Mouse (Mus musculus): ENCODE measurements around the gene Kcnk1. TPM values are rescaled to one million over a fixed set of nuclear protein-coding genes. Genes with fewer than 3 reads are reported as not detected.

Gene Kcnk1
- total RNA-seq (2012; rRNA removed) (not detected in 2 replicates), total RNA-seq (2014; rRNA removed) (not detected in 2 replicates), polyA plus RNA-seq (2012; ENCODE audit: insufficient read length, low read depth) (not detected in 2 replicates)

DNA sequence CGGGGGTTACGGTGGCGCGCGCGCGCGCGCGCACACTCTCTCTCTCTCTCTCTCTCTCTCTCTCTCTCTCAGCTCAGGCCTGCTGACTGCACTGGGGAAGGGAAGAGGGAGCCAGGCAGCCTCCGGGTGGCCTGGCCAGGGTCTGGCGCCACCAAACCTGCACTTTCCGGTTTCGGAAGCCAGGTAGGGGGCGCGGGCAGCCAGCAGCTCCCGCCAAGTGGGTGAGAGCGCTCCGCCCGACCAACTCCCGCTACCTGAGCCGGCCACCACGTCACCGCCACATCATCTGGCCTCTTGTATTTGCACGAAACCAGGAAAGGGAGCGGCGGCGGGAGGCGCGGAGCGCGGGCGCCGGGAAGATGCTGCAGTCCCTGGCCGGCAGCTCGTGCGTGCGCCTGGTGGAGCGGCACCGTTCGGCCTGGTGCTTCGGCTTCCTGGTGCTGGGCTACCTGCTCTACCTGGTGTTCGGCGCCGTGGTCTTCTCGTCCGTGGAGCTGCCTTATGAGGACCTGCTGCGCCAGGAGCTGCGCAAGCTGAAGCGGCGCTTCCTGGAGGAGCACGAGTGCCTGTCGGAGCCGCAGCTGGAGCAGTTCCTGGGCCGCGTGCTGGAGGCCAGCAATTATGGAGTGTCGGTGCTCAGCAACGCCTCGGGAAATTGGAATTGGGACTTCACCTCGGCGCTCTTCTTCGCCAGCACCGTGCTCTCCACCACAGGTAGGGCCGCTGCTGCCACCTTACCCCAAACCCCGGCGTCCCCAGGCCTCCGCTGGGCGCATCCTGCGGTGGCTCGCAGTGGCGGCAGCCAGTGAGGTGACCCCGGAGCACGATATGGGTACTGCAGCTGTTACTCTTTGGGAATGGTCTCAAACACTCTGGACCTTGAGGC is at the start of gene Kcnk1:
Kcnk1 (plus strand) TSS at position 70 of the 886 bp plus-strand sequence.
- no peak within 1 kb of the TSS for H3K4me2 ChIP-seq (ENCODE audit: insufficient read depth, low read depth, poor library complexity, severe bottlenecking)
- H3K9ac ChIP-seq (ENCODE audit: insufficient read depth, low read depth) = no peak within 1 kb of the TSS
- no peaks in the 10 kb centered on the region for H3K36me3 ChIP-seq (replicated peaks in 1 of 2; ENCODE audit: control insufficient read depth in 1 of 2, insufficient read depth in 1 of 2, low read length in 1 of 2)
- H3K4me3 ChIP-seq (replicated peaks in 1 of 3; ENCODE audit: low read depth in 2 of 3, low read length in 2 of 3, poor library complexity in 1 of 3) = no peak within 1 kb of the TSS
- H3K9me3 ChIP-seq (replicated peaks; ENCODE audit: low read length) = no peaks in the 10 kb centered on the region
- peaks cover 92% of the 10 kb centered on the region for H3K27me3 ChIP-seq (replicated peaks)
- dilution Hi-C loops (cut with MboI; ENCODE audit: extremely low pct_ligation_motif_present, extremely low pct_unique_long_range_greater_than_20kb, low sequenced_read_pairs) = no loop called here
- in situ Hi-C loops (cut with MboI; ENCODE audit: low pct_ligation_motif_present, low pct_unique_long_range_greater_than_20kb, low sequenced_read_pairs) = no loop called here
- H3K27ac ChIP-seq (ENCODE audit: insufficient read depth, low read depth) = no peak within 1 kb of the TSS
- H3K79me2 ChIP-seq (replicated peaks; ENCODE audit: control insufficient read depth, extremely low read depth, insufficient read depth, poor library complexity, severe bottlenecking) = no peaks in the 10 kb centered on the region
- no peak for DNase-seq (ENCODE audit: extremely low read depth)
- no peak for TF ChIP-seq ETS1 (conservative IDR thresholded peaks at IDR 0.05; ENCODE audit: low read depth, low read length)
- TF ChIP-seq ZKSCAN1 (IDR thresholded peaks at IDR 0.05; ENCODE audit: borderline replicate concordance, low read depth, low read length) = no peak
- TF ChIP-seq RCOR1 (conservative IDR thresholded peaks at IDR 0.05; ENCODE audit: low read depth, low read length) = no peak
- TF ChIP-seq KAT2A (IDR thresholded peaks at IDR 0.05; ENCODE audit: insufficient replicate concordance, low read length) = no peak
- no peak for TF ChIP-seq MEF2A (IDR thresholded peaks at IDR 0.05; ENCODE audit: borderline replicate concordance, low read depth, low read length)
- TF ChIP-seq HCFC1 (IDR thresholded peaks at IDR 0.05; ENCODE audit: low read depth, low read length) = no peak
- TF ChIP-seq UBTF (IDR thresholded peaks at IDR 0.05; ENCODE audit: low read depth, low read length) = no peak
- TF ChIP-seq GABPA (IDR thresholded peaks at IDR 0.05; ENCODE audit: insufficient replicate concordance, low read depth, low read length) = no peak
- TF ChIP-seq NRF1 (IDR thresholded peaks at IDR 0.05; ENCODE audit: low read depth, low read length) = no peak
- TF ChIP-seq POLR2AphosphoS2 (IDR thresholded peaks at IDR 0.05; ENCODE audit: low read depth, low read length) = no peak
- no peak for TF ChIP-seq BHLHE40 (IDR thresholded peaks at IDR 0.05; ENCODE audit: low read depth, low read length)
- no peak for TF ChIP-seq IRF4 (IDR thresholded peaks at IDR 0.05; ENCODE audit: low read depth, low read length)
- no peak for TF ChIP-seq E2F4 (IDR thresholded peaks at IDR 0.05; ENCODE audit: insufficient replicate concordance, low read depth, low read length)
- no peak for TF ChIP-seq TBP (conservative IDR thresholded peaks at IDR 0.05; ENCODE audit: low read depth, low read length)
- TF ChIP-seq EP300 (IDR thresholded peaks at IDR 0.05; ENCODE audit: low read length) = no peak
- H3K4me1 ChIP-seq (ENCODE audit: control insufficient read depth in 1 of 2, insufficient read depth in 2 of 2) = no peaks in the 10 kb centered on the region

DNA sequence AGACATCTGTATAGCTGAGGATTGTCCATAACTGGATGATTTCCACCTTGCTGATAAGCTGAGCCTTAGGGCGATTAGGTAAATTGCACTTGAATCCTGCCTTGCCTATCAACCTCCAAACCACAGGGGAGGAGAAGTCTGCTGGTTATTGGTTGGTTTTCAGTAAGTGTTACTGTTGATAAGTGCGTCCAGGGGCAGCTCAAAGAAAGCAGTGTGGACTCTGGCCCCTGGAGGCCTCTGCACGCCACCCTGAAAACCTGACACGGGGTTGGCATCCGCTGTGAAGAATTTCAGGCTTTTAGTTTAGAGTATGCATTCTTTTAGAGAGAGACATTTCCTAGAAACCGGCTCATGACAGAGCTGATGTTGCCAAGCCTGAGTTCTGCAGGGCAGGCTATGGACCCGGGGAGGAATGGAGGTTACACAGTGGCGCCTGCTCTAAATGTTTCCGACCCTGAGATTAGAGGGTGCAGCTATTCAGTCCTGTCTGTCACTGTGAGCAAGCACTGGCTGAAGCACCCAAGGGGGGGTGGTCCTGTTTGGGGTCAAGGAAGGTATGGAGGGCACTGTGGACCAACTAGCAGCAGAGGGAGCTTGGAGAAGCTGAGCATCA is 46.2 kb upstream of the Kcnk1 start:
- Histone ChIP-seq H3K4me3 (replicated peaks in 1 of 3; ENCODE audit: low read depth in 2 of 3, low read length in 2 of 3, poor library complexity in 1 of 3) (no peak overlapping the region), H3K36me3 (replicated peaks in 1 of 2; ENCODE audit: control insufficient read depth in 1 of 2, insufficient read depth in 1 of 2, low read length in 1 of 2) (no peaks in the 10 kb centered on the region), H3K9me3 (replicated peaks; ENCODE audit: low read length) (peaks cover 2% of the 10 kb centered on the region), H3K27ac (ENCODE audit: insufficient read depth, low read depth) (no peak overlapping the region), H3K9ac (ENCODE audit: insufficient read depth, low read depth) (no peak overlapping the region), H3K4me1 (ENCODE audit: control insufficient read depth in 1 of 2, insufficient read depth in 2 of 2) (peaks cover 2 to 3% of the 10 kb centered on the region in 2 experiments; a peak in 2 of 4 replicates), H3K79me2 (replicated peaks; ENCODE audit: control insufficient read depth, extremely low read depth, insufficient read depth, poor library complexity, severe bottlenecking) (no peaks in the 10 kb centered on the region), H3K4me2 (ENCODE audit: insufficient read depth, low read depth, poor library complexity, severe bottlenecking) (no peak overlapping the region), H3K27me3 (replicated peaks) (peaks cover 71% of the 10 kb centered on the region)
- TF ChIP-seq ZMIZ1 (IDR thresholded peaks at IDR 0.05; ENCODE audit: low read depth, low read length) (no peak), MYC (IDR thresholded peaks at IDR 0.05; ENCODE audit: low read depth, low read length) (no peak), NELFE (IDR thresholded peaks at IDR 0.05; ENCODE audit: low read depth, low read length) (no peak), E2F4 (IDR thresholded peaks at IDR 0.05; ENCODE audit: insufficient replicate concordance, low read depth, low read length) (no peak), PAX5 (IDR thresholded peaks at IDR 0.05; ENCODE audit: low read length) (no peak), USF2 (conservative IDR thresholded peaks at IDR 0.05; ENCODE audit: low read depth, low read length) (no peak), ELF1 (IDR thresholded peaks at IDR 0.05; ENCODE audit: low read depth, low read length) (no peak), HCFC1 (IDR thresholded peaks at IDR 0.05; ENCODE audit: low read depth, low read length) (no peak), SMC3 (IDR thresholded peaks at IDR 0.05; ENCODE audit: low read depth, low read length) (no peak), GABPA (IDR thresholded peaks at IDR 0.05; ENCODE audit: insufficient replicate concordance, low read depth, low read length) (no peak), TCF12 (IDR thresholded peaks at IDR 0.05; ENCODE audit: low read depth, low read length) (no peak), ETS1 (conservative IDR thresholded peaks at IDR 0.05; ENCODE audit: low read depth, low read length) (no peak)
- in situ Hi-C loops (cut with MboI; ENCODE audit: low pct_ligation_motif_present, low pct_unique_long_range_greater_than_20kb, low sequenced_read_pairs) (no loop called here), dilution Hi-C loops (cut with MboI; ENCODE audit: extremely low pct_ligation_motif_present, extremely low pct_unique_long_range_greater_than_20kb, low sequenced_read_pairs) (no loop called here)
- no peak for DNase-seq (ENCODE audit: extremely low read depth)

Measured in CH12.LX (cell line).